Mouse (Mus musculus): ENCODE results near the gene Gm9112. TPM values are rescaled to one million over a fixed set of nuclear protein-coding genes. Genes with fewer than 3 reads are reported as not detected.
"Not testable (repeated sequence)": the region's sequence is repeated elsewhere in the genome, so short reads cannot be mapped to it uniquely, and the experiment has no call there.

Gene Gm9112
- not detected in 2 replicates for total RNA-seq (2017)

GRCm38 (mm10) chrX:102707535-102707934 lies at the start of gene Gm9112, which contains the start of gene Dmrtc1b:
Gene Gm9112, minus strand, starts transcription at chrX:102707635.
Gene Dmrtc1b, plus strand, starts transcription at chrX:102707865.
- not testable (repeated sequence) for ATAC-seq (replicated peaks; ENCODE audit: low read depth, poor library complexity, severe bottlenecking)

- ATAC-seq (replicated peaks; ENCODE audit: low read depth, poor library complexity, severe bottlenecking) = not testable (repeated sequence)
Observed at GRCm38 (mm10) chrX:102724226-102724625, 16.8 kb upstream of the Gm9112 start.

GRCm38 (mm10) chrX:102700636-102701035 lies 6.8 kb downstream of the Gm9112 start:
- not testable (repeated sequence) for ATAC-seq (replicated peaks; ENCODE audit: low read depth, poor library complexity, severe bottlenecking)

GRCm38 (mm10) chrX:102689252-102689651 lies 18.2 kb downstream of the Gm9112 start:
- ATAC-seq (replicated peaks; ENCODE audit: low read depth, poor library complexity, severe bottlenecking) = peak; percentile 50; the same call in 1 of the 2 replicates

GRCm38 (mm10) chrX:102686872-102687271 lies 20.6 kb downstream of the Gm9112 start, which contains the start of gene Gm3880:
Gene Gm3880, minus strand, starts transcription at chrX:102686972.
- ATAC-seq (replicated peaks; ENCODE audit: low read depth, poor library complexity, severe bottlenecking) = not testable (repeated sequence)

- not testable (repeated sequence) for ATAC-seq (replicated peaks; ENCODE audit: low read depth, poor library complexity, severe bottlenecking)
Observed at GRCm38 (mm10) chrX:102684706-102685105, 22.7 kb downstream of the Gm9112 start.

- ATAC-seq (replicated peaks; ENCODE audit: low read depth, poor library complexity, severe bottlenecking) = no peak
Observed at GRCm38 (mm10) chrX:102666641-102667040, 40.8 kb downstream of the Gm9112 start.

GRCm38 (mm10) chrX:102660712-102661111 lies 46.7 kb downstream of the Gm9112 start:
- ATAC-seq (replicated peaks; ENCODE audit: low read depth, poor library complexity, severe bottlenecking) = peak; percentile 52; the same call in 1 of the 2 replicates

Other genes with a start within 250 kb of the Gm9112 start
- 10.2 and 14.5 TPM in 2 replicates for gene Hdac8, start 202.3 kb downstream of the Gm9112 start, total RNA-seq (2017)
- 3.1 and 3.3 TPM in 2 replicates for gene Phka1, start 63.4 kb downstream of the Gm9112 start, total RNA-seq (2017)
- gene Gm3880, start 20.7 kb downstream of the Gm9112 start, total RNA-seq (2017) = not detected in 2 replicates
- not detected in 2 replicates for gene Dmrtc1b, start 230 bp upstream of the Gm9112 start, total RNA-seq (2017)
- not detected in 2 replicates for gene Dmrtc1c1, start 95.3 kb upstream of the Gm9112 start, total RNA-seq (2017)
- not detected in 2 replicates for gene Dmrtc1c2, start 147.0 kb upstream of the Gm9112 start, total RNA-seq (2017)
- gene 1700031F05Rik, start 160.3 kb upstream of the Gm9112 start, total RNA-seq (2017) = not detected in 2 replicates
- gene Dmrtc1a, start 201.1 kb upstream of the Gm9112 start, total RNA-seq (2017) = not detected in 2 replicates
- not detected in 2 replicates for gene 1700011M02Rik, start 201.3 kb upstream of the Gm9112 start, total RNA-seq (2017)
- not detected in 2 replicates for gene 1700018G05Rik, start 220.7 kb upstream of the Gm9112 start, total RNA-seq (2017)